Mouse (Mus musculus) kidney, postnatal 14 days (tissue): ENCODE measurements around the gene Rftn1.

Experiments
- DNase-seq: peaks from one replicate; pipeline ENCODE4 v3.0.0; 2022; ENCODE audit warnings: mixed read lengths

Gene Rftn1

GRCm38 (mm10) chr17:50092848-50093247, 97.6 kb downstream of the Rftn1 start:
- DNase-seq: no peak

- no peak for DNase-seq
Measured at GRCm38 (mm10) chr17:50091829-50092228, 98.6 kb downstream of the Rftn1 start.

GRCm38 (mm10) chr17:50089725-50090124, 100.7 kb downstream of the Rftn1 start:
- DNase-seq: no peak

GRCm38 (mm10) chr17:50088054-50088453, 102.4 kb downstream of the Rftn1 start:
- DNase-seq: no peak

- no peak for DNase-seq
Measured at GRCm38 (mm10) chr17:50086887-50087286, 103.6 kb downstream of the Rftn1 start.

GRCm38 (mm10) chr17:50084721-50085120, 105.8 kb downstream of the Rftn1 start:
- no peak for DNase-seq

- no peak for DNase-seq
Measured at GRCm38 (mm10) chr17:50083937-50084336, 106.5 kb downstream of the Rftn1 start.

GRCm38 (mm10) chr17:50082947-50083346, 107.5 kb downstream of the Rftn1 start:
- no peak for DNase-seq

- DNase-seq: no peak
Measured at GRCm38 (mm10) chr17:50081647-50082046, 108.8 kb downstream of the Rftn1 start.

- DNase-seq: no peak
Measured at GRCm38 (mm10) chr17:50080991-50081390, 109.5 kb downstream of the Rftn1 start.

- DNase-seq: no peak
Measured at GRCm38 (mm10) chr17:50078749-50079148, 111.7 kb downstream of the Rftn1 start.

GRCm38 (mm10) chr17:50072982-50073965, 117.2 kb downstream of the Rftn1 start:
- no peak for DNase-seq

GRCm38 (mm10) chr17:50071602-50071988, 118.9 kb downstream of the Rftn1 start:
- DNase-seq: no peak

- no peak for DNase-seq
Measured at GRCm38 (mm10) chr17:50070822-50071601, 119.5 kb downstream of the Rftn1 start.

GRCm38 (mm10) chr17:50069897-50070636, 120.4 kb downstream of the Rftn1 start:
- DNase-seq: no peak

- DNase-seq: no peak
Measured at GRCm38 (mm10) chr17:50069205-50069604, 121.3 kb downstream of the Rftn1 start.

GRCm38 (mm10) chr17:50068681-50069138, 121.8 kb downstream of the Rftn1 start:
- DNase-seq: no peak

- no peak for DNase-seq
Measured at GRCm38 (mm10) chr17:50067774-50068680, 122.4 kb downstream of the Rftn1 start.

- no peak for DNase-seq
Measured at GRCm38 (mm10) chr17:50066822-50067713, 123.4 kb downstream of the Rftn1 start.

GRCm38 (mm10) chr17:50063832-50064627, 126.4 kb downstream of the Rftn1 start:
- no peak for DNase-seq
